Mouse (Mus musculus): ENCODE results near the gene Rpgrip1l.

Rpgrip1l gene

GRCm38 (mm10) chr8:91273493-91273892 lies 39.6 kb downstream of the Rpgrip1l start:
- DNase-seq (ENCODE audit: low spot score), result no peak

DNA sequence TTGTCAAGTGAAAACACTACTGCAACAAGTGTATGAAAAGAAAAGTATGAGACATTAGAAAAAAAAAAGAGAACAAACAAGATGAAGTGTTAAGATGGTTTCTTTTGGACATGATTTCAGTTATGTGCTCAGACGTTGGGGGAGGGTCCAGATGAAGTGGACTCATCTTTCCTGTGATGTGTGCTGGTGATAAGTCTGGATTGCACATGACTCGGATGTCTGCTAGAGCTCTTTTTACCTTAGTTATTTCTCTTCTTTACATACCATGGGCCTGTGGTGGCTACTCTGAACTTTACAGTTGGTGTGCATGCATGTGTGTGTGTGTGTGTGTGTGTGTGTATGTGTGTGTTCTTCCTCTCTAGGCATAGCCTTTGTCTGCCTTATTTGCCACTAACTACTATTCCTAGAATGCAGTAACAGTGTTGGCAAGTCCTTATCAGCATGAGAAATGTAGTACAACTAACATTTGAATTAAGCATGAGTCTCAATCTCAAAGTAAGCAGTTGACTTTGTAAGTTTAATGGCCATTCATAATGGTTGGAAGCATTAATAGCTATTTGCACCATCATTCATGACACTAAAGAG lies 43.6 kb downstream of the Rpgrip1l start:
- DNase-seq (ENCODE audit: low spot score), result no peak

DNA sequence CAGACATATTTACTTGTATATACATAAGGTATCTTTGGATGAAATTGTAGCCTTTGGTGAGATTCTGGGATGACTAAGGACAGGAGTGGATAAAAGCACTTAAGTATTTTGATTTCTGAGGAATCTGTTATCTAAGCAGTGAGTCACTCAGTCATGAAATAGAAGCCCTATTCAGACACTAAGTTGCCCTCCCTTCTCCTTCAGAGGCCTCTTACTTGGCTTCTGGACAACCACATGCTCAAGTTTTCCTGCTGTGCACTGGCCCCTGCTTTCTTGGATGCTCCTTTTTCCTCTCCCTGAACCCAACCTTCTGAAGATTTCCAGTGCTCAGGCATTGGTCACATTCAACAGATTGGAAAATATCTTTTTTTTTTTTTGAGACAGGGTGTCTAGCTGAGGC lies 48.5 kb downstream of the Rpgrip1l start:
- DNase-seq (ENCODE audit: low spot score), result no peak

DNA sequence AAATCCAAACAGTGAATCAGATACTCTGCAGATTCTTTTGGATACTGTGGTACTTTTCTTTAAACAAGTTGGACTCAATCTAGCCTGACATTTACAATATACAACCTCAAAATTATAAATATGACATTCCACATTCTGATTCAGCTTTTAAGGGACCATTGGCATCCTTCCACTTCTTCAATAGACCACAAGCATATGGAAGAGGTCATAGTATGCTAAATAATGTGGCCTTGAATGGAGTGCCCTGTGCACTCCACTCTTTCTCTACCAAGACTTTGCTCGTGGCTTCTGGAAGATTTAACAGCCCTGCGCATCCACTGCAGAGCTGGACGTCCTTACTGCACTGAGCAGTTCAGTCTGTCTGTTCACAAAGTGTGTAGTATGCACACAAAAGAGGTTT lies 49.1 kb downstream of the Rpgrip1l start:
- no peak for DNase-seq (ENCODE audit: low spot score)

DNA sequence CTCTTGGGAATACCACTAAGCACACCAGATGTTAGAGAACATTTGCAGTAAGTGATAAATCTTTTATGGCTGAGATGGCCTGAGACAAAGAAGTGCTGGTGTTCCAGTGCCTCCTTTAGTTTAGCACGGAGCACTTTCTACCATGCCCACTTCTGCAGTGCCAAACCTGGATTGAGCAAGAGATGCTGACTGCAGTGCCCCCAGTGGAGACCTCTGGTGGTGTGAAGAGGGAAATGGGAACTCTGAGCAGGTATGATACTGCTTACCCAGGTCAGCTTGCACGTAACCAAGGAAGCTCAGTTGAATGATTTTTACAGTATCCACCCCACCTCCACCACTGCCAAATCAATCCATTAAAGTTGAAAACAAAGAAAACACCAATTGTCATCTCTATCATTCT lies 51.5 kb downstream of the Rpgrip1l start:
- DNase-seq (ENCODE audit: low spot score), result no peak

DNA sequence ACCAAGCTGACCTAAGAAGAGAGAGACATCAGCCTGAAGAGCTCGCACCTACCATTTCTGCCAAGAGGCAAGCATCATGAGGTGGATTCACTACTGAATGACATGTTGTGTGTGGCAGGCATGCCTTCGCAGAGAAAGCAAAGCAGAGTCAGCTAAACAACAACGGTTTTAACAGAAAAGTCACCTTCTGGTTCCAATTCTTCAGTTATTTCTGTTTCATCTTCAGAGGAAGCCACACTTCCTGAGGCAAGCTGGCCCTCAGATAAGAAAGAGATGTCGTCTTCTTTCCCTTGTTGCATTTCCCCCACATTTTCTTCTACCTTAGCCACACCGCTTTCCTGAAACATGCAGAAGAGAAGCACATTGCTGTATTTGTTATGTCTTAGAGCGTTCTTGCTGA lies 62.1 kb downstream of the Rpgrip1l start:
- no peak for DNase-seq (ENCODE audit: low spot score)

DNA sequence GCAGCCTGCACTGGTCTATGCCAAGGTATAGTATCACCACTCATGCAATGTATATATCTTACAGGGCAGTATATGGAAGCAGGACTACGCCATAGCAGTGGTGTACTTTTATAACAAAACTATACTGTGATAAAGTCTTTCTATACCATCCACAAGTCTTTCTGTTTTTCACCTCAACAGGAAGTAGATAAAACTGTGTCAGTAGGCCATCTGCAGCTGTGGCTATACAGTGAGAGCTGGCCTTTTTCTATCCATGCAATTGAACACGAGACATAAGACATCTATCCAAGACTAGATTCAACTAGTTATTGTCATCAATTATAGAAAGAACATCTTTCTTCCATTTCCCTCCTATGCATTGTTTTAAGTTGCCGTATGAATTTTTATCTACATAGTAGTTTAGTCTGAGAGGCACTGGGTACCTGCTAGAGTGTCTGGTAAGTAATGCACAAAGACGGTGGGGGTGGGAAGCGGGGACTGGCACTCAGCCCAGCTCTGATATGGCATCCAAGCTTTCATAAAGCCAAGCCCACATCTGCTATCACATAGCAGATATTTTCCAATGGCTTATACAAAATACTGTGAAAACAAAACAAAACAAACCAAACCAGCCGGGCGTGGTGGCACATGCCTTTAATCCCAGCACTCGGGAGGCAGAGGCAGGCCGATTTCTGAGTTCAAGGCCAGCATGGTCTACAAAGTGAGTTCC lies 63.1 kb downstream of the Rpgrip1l start:
- no peak for DNase-seq (ENCODE audit: low spot score)

DNA sequence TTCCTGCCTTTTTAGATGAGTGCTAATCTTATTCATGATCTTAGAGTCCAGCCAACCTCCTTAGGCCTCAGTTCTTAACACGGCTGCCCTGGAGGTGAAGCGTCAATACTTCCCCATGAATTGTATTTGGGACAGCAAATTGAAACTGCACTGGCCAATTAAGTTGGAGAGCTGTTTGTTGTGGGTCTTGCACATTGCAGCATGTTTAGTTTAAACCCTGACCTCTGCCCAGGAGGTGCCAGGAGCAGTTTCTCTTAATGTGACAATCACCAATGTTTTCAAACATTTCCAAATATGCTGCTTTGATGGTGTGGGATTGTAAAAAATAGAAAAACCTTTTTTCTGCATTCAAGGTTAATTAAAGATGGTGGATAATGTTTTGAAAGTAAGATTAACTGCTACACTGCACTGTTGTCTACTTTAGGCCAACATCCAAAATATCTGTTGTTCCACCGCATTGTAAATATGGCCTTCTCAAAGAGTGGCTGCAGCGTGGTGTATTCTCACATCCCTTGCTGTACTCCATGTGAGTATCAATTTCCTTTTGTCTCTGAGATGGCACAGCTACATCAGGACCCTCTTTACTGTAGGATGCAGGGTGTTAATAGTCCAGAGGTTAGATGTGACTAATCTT lies 67.1 kb downstream of the Rpgrip1l start:
- DNase-seq (ENCODE audit: low spot score), result no peak

DNA sequence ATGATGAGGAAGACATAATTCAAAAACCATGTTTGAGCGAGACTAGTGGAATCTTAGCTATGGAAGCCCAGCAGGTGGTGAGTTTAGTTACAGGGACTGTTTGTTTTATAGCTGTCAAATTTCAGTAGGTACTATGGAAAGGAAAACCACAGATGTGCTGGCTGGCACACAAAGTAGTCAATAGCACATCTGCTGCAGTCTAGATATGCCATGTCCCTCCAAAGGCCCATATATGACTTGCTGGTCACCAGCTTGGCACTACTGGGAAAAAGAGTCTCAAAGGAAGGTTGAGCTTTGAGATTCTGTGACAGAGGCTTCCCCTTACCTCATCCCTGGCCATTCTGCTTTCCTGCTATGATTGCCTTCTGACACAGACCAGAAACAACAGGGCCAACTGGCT lies 70.3 kb downstream of the Rpgrip1l start:
- DNase-seq (ENCODE audit: low spot score), result no peak

GRCm38 (mm10) chr8:91241873-91242519 lies 71.1 kb downstream of the Rpgrip1l start:
- no peak for DNase-seq (ENCODE audit: low spot score)

DNA sequence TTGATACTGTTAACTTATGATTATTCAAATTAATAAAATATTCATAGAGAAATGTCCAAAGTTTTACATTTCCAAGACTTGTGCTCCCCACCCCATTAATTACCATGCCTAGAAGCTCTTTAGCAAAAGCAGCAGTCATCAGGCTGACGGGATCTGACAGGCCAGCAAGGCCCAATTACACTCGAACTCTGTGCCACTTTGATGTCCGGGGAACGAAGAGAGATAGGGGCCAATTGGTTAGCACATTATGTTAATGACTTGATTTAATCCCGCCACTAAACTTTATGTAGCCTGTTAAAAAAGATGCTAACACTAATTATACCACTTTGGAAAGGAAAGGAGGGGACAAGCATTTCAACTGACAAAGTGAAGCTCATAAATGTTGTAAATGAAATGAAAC lies 71.7 kb downstream of the Rpgrip1l start:
- no peak for DNase-seq (ENCODE audit: low spot score)

DNA sequence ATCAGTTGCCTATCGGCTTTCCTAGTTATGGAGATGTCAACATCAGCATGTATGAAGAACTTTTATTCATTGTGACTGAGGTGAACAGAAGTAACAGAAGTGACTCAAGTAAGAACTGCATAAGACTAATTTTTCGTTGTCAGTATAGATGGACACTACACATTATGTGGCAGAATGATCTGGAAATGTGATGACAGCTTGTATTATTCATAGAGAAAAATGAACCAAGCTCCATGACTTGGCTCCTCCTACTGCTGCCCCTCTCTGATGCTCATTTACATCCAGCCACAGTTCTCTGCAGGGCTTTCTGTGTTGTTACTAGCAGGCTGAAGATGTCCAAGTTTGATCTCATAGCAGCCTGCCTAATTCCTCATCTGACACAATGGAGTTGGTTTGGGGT lies 75.9 kb downstream of the Rpgrip1l start:
- no peak for DNase-seq (ENCODE audit: low spot score)

- no peak for DNase-seq (ENCODE audit: low spot score)
These were observed 79.0 kb downstream of the Rpgrip1l start for GRCm38 (mm10) chr8:91234097-91234496.

DNA sequence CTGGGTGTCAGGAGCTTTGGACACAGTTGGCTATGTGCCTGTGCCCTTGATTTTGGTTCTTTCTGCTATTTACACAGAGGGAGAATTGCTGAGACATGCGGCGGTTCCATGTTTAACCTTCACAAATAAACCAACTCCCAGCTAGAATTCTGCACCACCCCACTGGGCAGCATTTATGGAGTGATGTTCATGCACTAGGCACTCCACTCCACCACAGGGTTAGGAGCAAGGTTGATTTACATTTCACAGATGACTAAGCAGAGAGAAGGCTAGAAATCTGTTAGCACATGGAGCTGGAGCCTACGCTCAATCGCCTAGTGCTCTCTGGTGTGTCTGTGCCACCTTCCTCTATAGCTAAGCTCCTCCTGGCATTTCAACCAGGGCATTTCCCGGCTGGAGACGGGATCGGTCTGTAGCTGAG lies 85.6 kb downstream of the Rpgrip1l start:
- DNase-seq (ENCODE audit: low spot score), result no peak

DNA sequence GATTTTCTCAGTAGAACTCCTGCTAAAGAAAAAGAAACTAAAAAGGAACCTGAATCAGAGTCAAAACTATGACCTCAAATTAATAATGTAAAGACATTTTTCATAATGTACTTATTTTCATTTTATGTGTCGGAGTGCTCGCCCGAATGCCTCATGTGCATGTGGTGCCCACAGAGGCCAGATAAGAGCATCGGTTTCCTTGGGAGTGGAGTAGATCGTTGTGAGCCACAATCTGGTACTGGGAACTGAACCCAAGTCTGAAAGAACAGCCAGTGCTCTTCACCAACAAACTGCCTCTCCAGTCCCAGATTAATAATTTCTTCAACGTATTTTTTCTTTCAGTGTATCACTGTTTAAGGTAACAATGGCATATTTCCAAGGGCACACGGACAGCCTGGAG lies 88.8 kb downstream of the Rpgrip1l start:
- DNase-seq (ENCODE audit: low spot score), result no peak

- DNase-seq (ENCODE audit: low spot score), result no peak
These were observed 91.2 kb downstream of the Rpgrip1l start for GRCm38 (mm10) chr8:91221841-91222240.

DNA sequence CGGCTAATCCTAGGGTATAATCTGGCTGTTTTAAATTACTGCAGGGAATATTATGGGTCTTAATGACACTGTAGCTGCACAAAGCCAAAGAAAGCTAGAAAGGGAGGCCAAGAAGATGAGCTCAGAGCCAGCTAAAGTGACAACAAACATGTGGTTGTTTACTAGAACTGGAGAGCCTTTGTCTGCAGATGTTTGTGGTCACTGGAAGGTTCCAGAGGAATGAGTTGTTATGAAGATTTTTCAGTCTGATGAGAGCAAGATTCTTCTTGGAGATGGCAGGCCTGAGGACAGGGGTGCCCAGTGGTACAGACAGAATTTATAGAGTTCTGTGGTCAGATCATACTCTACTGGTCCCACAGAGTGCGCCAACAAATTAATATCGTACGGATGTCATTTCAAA lies 94.8 kb downstream of the Rpgrip1l start:
- DNase-seq (ENCODE audit: low spot score), result no peak

DNA sequence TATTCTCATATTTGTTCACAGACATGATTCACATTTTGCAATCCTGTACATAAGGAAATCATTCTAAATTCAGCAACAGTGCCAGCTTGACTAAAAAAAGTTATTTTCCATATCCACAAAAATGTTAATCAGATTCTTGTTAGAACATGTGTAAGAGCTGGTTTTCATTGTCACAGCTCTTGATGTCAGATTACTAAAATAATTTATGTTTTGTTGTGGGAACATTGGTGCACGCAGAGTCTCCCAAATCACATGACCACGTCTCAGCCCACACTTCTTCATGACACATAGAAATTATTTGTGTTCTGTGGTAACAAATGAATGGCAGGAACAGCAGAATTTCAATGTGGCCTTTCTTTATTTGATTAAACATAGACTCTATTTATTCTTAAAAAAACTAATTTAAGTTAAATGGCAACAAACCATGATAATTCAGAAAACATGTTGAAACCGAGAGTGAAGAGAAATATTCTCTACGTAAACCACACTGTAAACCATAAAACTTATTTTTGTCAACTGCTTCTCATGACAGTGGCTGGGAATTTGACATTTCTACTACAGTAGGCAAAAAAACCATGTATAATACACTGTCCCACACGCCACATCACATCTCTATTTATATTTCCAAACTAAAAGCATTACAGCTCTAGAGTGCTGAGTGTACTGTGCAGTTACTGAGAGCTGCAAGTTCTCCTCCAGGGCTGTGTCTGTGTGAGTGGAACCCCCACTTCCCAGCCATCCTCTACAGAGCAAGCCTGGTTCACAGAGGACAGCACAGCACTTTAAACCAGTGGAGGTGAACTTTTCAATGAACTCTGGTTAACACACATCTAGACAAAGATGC lies 95.8 kb downstream of the Rpgrip1l start:
- DNase-seq (ENCODE audit: low spot score), result no peak

- DNase-seq (ENCODE audit: low spot score), result no peak
These were observed 98.8 kb downstream of the Rpgrip1l start for GRCm38 (mm10) chr8:91214287-91214686.

GRCm38 (mm10) chr8:91212948-91213347 lies 100.1 kb downstream of the Rpgrip1l start:
- DNase-seq (ENCODE audit: low spot score), result no peak

- DNase-seq (ENCODE audit: low spot score), result no peak
These were observed 103.4 kb downstream of the Rpgrip1l start for GRCm38 (mm10) chr8:91209658-91210057.

- no peak for DNase-seq (ENCODE audit: low spot score)
These were observed 105.4 kb downstream of the Rpgrip1l start for GRCm38 (mm10) chr8:91207676-91208075.
